Mouse (Mus musculus) erythroblast, embryonic 14.5 days (primary cell): Measurements from ENCODE around the gene Romo1. TPM values are rescaled to one million over a fixed set of nuclear protein-coding genes. Genes with fewer than 3 reads are reported as not detected.
"Not testable (repeated sequence)": the region's sequence is repeated elsewhere in the genome, so short reads cannot be mapped to it uniquely, and the experiment has no call there.

Experiments
- H3K27me3 ChIP-seq: 2 replicates; pipeline ENCODE4 v1.6.1; 2012; ENCODE audit warnings: inconsistent platforms; ENCODE audit not compliant: control insufficient read depth
- H3K36me3 ChIP-seq: 2 replicates; pipeline ENCODE4 v1.6.1; 2012; ENCODE audit warnings: mild to moderate bottlenecking, inconsistent platforms; ENCODE audit not compliant: control insufficient read depth
- H3K4me1 ChIP-seq: 2 replicates; pipeline ENCODE4 v1.6.1; 2012; ENCODE audit warnings: inconsistent platforms; ENCODE audit not compliant: control insufficient read depth
- H3K4me3 ChIP-seq: replicated peaks from 2 replicates; pipeline ENCODE3; 2012; ENCODE audit warnings: moderate library complexity, mild to moderate bottlenecking, inconsistent platforms
- H3K9me3 ChIP-seq: 2 replicates; pipeline ENCODE4 v1.6.1; 2012; ENCODE audit warnings: low read length, inconsistent platforms, mixed read lengths; ENCODE audit not compliant: control insufficient read depth
- GATA1 ChIP-seq: IDR thresholded peaks from 2 replicates; pipeline ENCODE4 v1.6.1; 2012; ENCODE audit warnings: low read length, inconsistent platforms, mixed read lengths
- TAL1 ChIP-seq: IDR thresholded peaks from 3 replicates; pipeline ENCODE4 v1.6.1; 2012; ENCODE audit warnings: low read length, inconsistent platforms, mixed read lengths
- polyA plus RNA-seq: library from polyadenylated mRNA; stranded (reverse); fragments of >175 nt; gene quantifications from 2 replicates; pipeline ENCODE4 v1.2.3, GENCODE M21; 2012

Gene Romo1
- 41.6 and 50.1 TPM in 2 replicates for polyA plus RNA-seq

DNA sequence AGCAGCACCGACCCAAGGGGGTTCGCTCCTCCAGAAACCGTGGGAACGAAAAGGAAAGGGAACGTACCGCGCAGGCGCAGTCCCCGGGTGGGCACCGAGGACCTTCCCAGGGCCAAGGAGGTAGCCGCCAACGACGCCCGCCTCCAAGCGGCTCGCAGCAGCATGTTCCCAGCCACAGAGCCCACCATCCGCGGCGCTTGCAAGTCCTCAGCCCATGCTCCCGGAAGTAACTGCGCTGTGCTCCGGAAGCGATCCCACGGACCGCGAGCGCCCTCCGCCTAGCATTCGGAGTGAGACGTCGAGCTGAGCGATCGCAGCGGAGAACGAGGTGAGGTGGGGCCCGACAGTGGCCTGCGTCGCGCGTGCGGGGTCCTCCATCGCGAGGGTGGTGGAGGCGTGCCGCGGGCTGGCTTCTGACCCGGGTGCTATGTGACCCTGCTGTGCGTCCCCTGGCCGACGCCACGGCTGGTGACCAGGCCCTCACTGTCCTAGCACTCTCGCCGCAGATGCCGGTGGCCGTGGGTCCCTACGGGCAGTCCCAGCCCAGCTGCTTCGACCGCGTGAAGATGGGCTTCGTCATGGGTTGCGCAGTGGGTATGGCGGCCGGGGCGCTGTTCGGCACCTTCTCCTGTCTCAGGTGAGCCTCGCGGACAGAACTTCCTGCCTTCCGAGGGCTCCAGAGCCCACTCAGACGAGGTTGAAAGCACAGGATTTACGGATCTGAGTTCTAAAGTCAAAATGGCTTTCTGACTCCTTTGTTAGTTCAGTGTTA is at the start of gene Romo1, which contains the start of gene Nfs1:
Romo1 (plus strand) TSS at position 87 of the 772 bp plus-strand sequence.
Nfs1 (minus strand) TSS at position 234 of the 772 bp plus-strand sequence.
- Histone ChIP-seq H3K27me3 (no peaks in the 10 kb centered on the region), H3K4me1 (peaks cover 32% of the 10 kb centered on the region), H3K4me3 (peak within 1 kb of the TSS; percentile 79), H3K36me3 (peaks cover 68% of the 10 kb centered on the region), H3K9me3 (0 out of 2 replicates have a peak, but pooled peaks cover 5% of the 10 kb centered on the region)
- TF ChIP-seq TAL1 (no peak), GATA1 (no peak)

DNA sequence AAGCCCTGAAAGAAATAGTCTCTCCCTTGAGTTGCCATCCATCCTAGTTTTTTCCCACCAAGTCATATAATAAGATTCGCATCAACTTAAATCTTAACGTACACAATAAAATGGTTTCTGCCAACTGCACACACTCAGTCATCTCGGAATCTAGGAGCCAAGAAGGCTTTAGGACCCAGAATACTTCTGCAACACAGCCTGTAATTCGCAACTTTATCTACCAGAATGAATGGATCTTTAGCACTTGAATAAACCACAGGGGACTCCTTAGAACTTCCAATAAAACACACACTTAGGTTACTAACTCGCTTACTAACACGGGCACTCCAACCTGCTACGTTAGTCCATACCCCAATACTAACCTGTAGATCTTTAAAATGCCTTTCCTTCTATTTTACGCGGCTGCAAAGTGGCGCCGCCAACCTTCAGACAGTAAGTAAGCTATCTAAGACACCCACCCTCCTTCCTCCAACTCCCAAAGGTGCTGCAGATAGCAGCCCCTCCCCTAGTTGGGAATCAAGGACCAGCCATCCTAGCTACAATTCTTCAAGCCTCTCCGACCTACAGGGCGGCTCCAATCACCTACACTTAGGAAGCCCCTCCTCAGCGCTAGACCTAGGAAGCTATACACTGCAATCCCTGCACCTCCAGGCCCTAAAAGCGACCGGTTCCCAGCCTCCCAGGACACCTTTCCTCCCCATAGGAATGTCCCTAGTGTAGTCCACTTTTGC is 33.0 kb upstream of the Romo1 start:
- H3K36me3 ChIP-seq: peaks cover 18% of the 10 kb centered on the region
- no peak for TF ChIP-seq TAL1
- TF ChIP-seq GATA1: no peak
- H3K4me3 ChIP-seq: peak overlapping the region; percentile 97
- no peaks in the 10 kb centered on the region for H3K27me3 ChIP-seq
- no peaks in the 10 kb centered on the region for H3K9me3 ChIP-seq
- H3K4me1 ChIP-seq: peaks cover 38% of the 10 kb centered on the region

- no peaks in the 10 kb centered on the region for H3K27me3 ChIP-seq
- TF ChIP-seq TAL1 (no peak), GATA1 (no peak)
- peaks cover 37% of the 10 kb centered on the region for H3K4me1 ChIP-seq
- H3K9me3 ChIP-seq: no peaks in the 10 kb centered on the region
- peaks cover 13% of the 10 kb centered on the region for H3K36me3 ChIP-seq
- peak within 1 kb of the TSS; percentile 97 for H3K4me3 ChIP-seq
These were observed 32.3 kb upstream of the Romo1 start, which contains the start of the genes Cpne1 and Rbm12 for GRCm38 (mm10) chr2:156111358-156112079. Gene Cpne1 (minus strand): TSS chr2:156111965. Gene Rbm12 (minus strand): TSS chr2:156111978.

DNA sequence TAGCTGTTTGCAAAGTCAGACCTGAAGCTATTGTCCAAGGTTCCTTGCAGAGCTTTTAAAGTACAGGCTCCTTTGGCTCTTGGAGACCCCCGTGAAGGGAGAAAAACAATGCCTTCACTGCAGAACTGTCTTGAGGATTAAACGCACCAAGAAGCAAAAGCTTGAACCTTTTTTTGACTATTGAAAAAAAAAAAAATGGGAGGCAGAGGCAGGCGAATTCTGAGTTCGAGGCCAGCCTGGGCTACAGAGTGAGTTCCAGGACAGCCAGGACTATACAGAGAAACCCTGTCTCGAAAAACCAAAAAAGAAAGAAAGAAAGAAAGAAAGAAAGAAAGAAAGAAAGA is 31.8 kb upstream of the Romo1 start:
- H3K27me3 ChIP-seq, H3K9me3 ChIP-seq, H3K36me3 ChIP-seq: not testable (repeated sequence)
- Histone ChIP-seq H3K4me3 (peak overlapping the region; percentile 97), H3K4me1 (peaks cover 36% of the 10 kb centered on the region)

- Histone ChIP-seq H3K36me3 (peaks cover 25% of the 10 kb centered on the region), H3K9me3 (no peaks in the 10 kb centered on the region), H3K27me3 (no peaks in the 10 kb centered on the region), H3K4me3 (no peak overlapping the region), H3K4me1 (peaks cover 2% of the 10 kb centered on the region; the same call in 1 of the 2 replicates)
- TF ChIP-seq TAL1 (no peak), GATA1 (no peak)
These were observed 24.3 kb upstream of the Romo1 start for GRCm38 (mm10) chr2:156119566-156119965.

GRCm38 (mm10) chr2:156123731-156124130 is 20.1 kb upstream of the Romo1 start:
- H3K27me3 ChIP-seq: no peaks in the 10 kb centered on the region
- no peak overlapping the region for H3K4me3 ChIP-seq
- TF ChIP-seq GATA1 (no peak), TAL1 (no peak)
- H3K9me3 ChIP-seq: no peaks in the 10 kb centered on the region
- H3K4me1 ChIP-seq: peaks cover 2% of the 10 kb centered on the region; the same call in 1 of the 2 replicates
- H3K36me3 ChIP-seq: peaks cover 63% of the 10 kb centered on the region

DNA sequence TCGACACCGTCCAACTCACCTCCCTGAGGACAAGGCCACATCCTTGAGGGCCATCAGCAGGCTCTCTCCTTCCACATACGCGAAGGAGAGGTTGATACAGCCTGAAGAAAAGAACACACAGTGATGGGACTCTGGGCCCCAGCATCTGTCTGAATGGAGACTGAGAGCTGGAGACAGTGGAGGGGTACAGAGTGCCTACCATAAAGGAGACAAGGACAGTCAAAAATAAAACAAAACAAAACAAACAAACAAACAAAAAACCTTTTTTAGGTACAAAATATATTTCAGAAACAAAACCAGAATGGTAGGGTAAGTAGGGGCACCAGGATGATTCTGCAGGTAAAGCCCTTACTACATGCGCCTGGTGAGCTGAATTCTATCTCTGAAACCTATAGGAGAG is 16.8 kb upstream of the Romo1 start, which contains the start of gene Gm28036:
Gm28036 (minus strand) TSS at position 101 of the 400 bp plus-strand sequence.
- Histone ChIP-seq H3K4me1 (no peaks in the 10 kb centered on the region), H3K36me3 (peaks cover 80% of the 10 kb centered on the region), H3K27me3 (no peaks in the 10 kb centered on the region), H3K4me3 (no peak within 1 kb of the TSS), H3K9me3 (no peaks in the 10 kb centered on the region)
- TF ChIP-seq GATA1 (no peak), TAL1 (no peak)

GRCm38 (mm10) chr2:156134161-156134560 is 9.7 kb upstream of the Romo1 start:
- no peaks in the 10 kb centered on the region for H3K27me3 ChIP-seq
- H3K4me1 ChIP-seq: peaks cover 2% of the 10 kb centered on the region; the same call in 1 of the 2 replicates
- H3K9me3 ChIP-seq: no peaks in the 10 kb centered on the region
- H3K36me3 ChIP-seq: peaks cover 58% of the 10 kb centered on the region
- no peak overlapping the region for H3K4me3 ChIP-seq
- TF ChIP-seq TAL1: no peak
- TF ChIP-seq GATA1: no peak
